Mouse (Mus musculus): ENCODE measurements around the gene Rtl8b.
"Not testable (repeated sequence)": the region's sequence is repeated elsewhere in the genome, so short reads cannot be mapped to it uniquely, and the experiment has no call there.

- not testable (repeated sequence) for TF ChIP-seq CTCF (IDR thresholded peaks at IDR 0.05; ENCODE audit: low read depth); EP300 (optimal IDR thresholded peaks at IDR 0.05)
Measured at GRCm38 (mm10) chrX:53638107-53638506, 32.1 kb downstream of the Rtl8b start.

Measured in stomach, postnatal 0 days (tissue).